Mouse (Mus musculus): Measurements from ENCODE around the gene Folr1.

The Folr1 gene

DNA sequence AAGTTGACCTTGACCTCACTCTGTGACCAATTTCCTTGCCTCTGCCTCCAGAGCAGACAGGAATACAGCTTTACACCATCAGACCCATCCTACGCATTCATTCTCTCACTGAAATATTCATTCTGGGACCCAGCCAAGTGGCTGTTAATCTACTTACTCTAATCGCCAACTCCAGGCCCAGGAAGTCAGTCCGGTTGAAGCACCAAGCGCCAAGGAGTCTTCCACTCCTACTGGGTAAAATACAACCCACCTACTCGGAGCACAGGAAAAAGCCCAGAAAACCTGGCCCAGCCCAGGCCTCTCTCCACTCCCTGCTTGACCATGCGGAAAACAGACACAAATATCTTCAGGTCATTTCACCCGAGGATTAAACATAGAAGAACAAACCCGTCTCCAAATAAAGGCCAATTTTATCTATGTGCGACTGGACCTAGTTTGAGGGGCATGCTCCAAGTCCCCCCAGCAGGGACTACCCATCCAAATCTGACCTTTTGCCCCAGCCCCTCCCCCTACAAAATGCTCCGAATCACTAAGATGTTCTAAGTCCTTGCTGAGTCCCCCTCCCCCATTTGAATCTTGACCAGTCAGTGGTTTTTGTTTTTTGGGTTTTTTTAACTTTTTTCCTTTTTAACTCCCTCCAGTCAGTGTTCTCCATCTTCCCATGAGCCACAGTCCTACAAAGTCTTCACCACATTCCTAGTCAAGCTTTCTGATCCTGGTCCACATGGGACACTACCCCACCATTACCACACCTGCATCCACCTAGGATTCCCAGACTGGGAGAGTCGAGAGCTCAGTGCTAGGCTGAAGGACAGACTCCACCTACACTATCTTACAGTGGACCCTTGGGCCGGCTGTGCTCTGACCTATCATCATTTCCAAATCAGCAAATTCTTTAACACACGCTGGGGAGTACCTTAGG, 2.1 kb downstream of the Folr1 start:
- DNase-seq (ENCODE audit: low read depth, low spot score): peak; percentile 87

DNA sequence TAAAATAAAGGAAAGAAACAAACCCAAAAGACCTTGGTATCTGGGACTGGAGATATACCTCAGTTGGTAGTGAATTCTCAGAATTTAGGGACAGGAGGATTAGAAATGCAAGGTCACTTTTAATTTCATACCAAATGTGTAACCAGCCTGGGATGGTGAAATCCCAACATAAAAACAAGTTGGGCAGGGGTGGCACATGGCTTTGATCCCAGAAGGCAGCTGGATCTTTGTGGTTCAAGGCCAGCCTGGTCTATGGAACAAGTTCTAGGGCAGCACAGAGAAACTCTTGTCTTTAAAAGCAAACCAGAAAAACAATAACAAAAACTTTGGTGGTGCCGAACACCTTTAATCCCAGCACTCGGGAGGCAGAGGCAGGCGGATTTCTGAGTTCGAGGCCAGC, 3.1 kb downstream of the Folr1 start:
- no peak for DNase-seq (ENCODE audit: low read depth, low spot score)

DNA sequence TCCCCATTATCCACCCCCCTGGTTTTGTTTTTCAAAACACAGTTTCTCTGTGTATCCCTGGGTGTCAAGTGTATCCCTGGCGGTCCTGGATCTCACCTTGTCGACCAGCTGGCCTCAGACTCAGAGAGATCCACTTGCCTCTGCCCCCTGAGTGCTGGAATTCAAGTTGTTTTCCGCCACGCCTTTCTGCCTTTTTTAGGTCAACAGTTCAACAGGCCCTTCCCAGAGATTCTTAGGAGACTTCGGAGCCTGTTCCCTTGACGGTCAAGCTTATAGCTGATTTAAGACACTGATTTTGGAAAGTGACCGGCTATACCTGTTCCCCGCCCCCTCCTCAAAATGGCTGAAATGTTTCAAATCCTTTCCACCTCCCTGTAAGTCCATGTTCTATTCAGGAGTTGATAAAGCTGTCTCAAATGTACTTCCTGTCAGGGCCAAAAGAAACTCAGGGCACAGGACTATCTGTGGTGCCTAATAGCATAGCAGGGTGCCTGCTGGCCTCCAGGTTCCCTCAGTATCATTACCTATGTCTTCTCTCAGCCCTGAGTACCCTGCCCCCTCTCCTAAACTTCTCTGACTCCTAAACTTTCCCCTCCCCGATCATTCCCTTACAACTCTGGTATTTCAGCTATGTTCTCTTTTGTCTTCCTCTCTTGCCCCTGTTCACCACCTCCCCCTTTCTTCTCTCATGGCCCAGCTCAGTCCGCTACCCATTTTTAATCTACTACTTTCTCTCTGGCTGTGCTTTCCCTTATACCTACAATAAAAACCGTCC, 3.9 kb downstream of the Folr1 start:
- peak; percentile 97 for DNase-seq (ENCODE audit: low read depth, low spot score)

DNA sequence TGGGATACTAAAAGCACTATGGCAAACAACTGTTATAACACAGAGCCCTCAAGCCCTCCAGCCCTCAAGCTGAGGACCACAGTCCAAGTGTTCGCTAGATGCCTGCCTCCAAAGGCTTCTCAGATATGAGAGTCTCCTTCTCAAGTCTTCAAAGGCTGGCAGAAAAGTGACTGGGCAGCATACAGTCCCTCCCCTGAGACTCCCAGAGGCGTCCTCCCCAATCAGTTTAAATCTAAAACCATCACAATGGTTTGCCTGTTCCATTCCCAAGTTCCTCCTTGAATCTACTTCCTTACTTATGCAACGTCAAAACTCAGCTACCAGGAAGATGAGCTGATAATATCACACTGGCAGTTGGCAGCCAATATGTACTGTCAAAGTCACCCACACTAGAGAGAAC, 7.2 kb downstream of the Folr1 start, which contains the start of gene Anapc15:
Gene Anapc15, plus strand, starts transcription at position 301 of the 400 bp plus-strand sequence.
- no peak for DNase-seq (ENCODE audit: low read depth, low spot score)

DNA sequence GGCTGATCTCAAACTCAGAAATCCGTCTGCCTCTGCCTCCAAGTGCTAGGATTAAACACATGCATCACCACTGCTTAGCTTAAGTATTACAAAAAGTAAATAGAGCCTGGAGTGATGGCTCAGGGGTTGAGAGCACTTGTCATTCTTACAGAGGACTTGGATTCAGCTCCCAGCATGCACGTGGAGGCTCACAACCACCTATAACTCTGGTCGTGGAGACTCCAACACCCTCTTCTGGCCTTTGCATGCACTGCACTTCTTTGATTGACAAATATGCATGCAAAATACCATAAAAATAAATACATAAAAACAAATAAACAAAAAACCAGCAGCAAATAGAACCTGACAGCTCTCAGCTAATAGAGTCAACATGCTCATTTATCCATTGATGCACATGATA, 8.3 kb downstream of the Folr1 start:
- peak; percentile 70 for DNase-seq (ENCODE audit: low read depth, low spot score)

DNA sequence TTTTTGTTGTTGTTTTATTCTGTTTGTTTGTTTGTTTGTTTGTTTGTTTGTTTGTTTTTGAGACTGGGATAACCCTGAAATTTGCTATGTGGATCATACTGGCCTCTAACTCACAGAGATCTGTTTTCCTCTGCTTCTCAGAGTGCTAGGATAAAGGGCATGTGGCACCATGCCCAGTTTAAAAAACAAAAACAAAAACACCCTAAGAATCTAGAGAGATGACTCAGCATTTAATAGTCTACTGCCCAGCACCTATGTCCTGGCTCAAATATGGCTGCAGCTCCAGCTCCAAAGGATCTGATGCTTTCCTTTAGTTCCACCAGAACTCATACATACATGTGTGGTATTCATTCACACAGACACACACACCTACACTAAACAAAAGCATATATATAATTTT, 9.6 kb downstream of the Folr1 start:
- no peak for DNase-seq (ENCODE audit: low read depth, low spot score)

DNA sequence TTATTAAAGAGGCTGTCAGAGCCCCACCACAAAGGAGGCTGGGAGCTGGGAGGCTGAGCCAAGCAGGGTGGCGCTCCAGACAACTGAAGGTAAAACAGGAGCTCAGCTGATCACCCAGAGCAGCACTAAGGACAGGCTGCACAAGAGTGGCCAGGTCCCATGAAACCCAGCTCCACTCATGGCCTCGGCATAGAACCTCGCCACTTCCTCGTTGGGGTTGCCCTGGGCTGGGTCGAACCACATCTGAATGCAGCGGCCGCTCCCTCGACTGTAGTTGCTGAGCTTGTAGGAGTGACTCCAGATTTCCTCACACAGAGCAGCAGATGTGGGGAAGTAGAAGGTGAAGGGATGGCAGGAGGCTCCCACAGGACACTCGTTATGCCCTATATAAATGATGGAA, 12.2 kb downstream of the Folr1 start:
- DNase-seq (ENCODE audit: low read depth, low spot score): no peak

DNA sequence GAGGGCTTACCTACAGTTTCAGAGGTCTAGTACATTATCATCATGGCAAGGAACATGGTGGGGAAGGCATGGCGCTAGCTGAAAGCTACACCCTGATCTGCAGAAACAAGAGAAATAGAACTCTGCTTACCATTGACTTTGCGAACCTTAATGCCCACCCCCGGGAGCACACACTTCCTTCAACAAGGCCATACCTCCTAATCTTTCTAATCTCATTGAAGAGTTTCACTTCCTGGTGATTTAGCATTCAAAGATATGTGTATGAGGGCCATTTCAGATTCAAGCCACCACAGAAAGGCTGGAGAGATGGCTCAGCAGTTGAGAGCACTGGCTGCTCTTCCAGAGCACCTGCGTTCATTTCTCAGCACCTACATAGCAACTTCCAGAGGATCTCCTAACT, 13.5 kb downstream of the Folr1 start, which contains the start of gene Folr2:
Gene Folr2, minus strand, starts transcription at position 101 of the 400 bp plus-strand sequence.
- no peak for DNase-seq (ENCODE audit: low read depth, low spot score)

DNA sequence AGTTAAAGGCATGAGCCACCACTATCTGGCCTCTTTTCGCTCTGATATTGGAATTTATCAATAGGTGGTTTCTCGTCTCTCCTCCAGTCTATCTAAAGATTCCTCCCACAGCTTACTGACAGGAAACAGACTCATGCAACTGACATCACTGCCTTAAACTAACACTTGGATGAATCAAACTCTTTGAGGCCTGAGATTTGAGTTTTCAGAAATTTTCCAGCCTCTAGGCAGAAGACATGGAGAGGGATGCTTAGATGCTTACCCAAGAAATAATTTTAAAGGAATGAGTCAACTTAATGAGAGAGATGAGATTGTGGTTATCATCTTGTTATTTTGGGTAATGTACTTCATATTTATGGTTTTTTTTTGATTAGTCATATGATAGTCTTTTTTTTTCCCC, 16.8 kb downstream of the Folr1 start:
- no peak for DNase-seq (ENCODE audit: low read depth, low spot score)

- no peak for DNase-seq (ENCODE audit: low read depth, low spot score)
Measured at GRCm38 (mm10) chr7:101852846-101853245, 17.7 kb downstream of the Folr1 start.

GRCm38 (mm10) chr7:101851689-101852088, 18.9 kb downstream of the Folr1 start:
- DNase-seq (ENCODE audit: low read depth, low spot score): no peak

- DNase-seq (ENCODE audit: low read depth, low spot score): peak; percentile 61
Measured at GRCm38 (mm10) chr7:101847934-101848333, 22.7 kb downstream of the Folr1 start.

- DNase-seq (ENCODE audit: low read depth, low spot score): no peak
Measured at GRCm38 (mm10) chr7:101844186-101844585, 26.4 kb downstream of the Folr1 start.

- peak; percentile 99 for DNase-seq (ENCODE audit: low read depth, low spot score)
Measured at GRCm38 (mm10) chr7:101837606-101838471, 32.7 kb downstream of the Folr1 start, which contains the start of gene Inppl1. Gene Inppl1 (minus strand): TSS chr7:101838229.

DNA sequence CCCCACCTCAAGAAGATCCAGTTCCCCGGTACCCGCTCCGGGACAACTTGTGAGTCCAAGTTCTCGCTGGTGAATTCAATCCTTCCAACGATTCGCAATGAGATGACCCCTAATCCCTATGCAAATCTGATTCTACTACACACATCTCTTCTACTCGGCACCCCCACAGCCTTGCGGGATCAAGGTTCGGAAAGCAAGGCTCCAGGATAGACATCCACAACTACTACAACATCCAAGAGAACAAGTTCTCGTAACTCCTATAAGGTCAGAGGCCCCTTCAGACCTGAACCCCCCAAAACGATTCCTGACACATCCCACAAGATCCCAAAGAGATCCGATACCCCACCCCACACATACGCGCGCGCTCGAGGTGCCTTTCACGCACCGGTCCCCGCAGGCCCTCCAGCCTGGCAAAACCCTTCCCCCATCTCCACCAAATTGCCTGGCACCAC, 33.4 kb downstream of the Folr1 start:
- DNase-seq (ENCODE audit: low read depth, low spot score): peak; percentile 46

DNA sequence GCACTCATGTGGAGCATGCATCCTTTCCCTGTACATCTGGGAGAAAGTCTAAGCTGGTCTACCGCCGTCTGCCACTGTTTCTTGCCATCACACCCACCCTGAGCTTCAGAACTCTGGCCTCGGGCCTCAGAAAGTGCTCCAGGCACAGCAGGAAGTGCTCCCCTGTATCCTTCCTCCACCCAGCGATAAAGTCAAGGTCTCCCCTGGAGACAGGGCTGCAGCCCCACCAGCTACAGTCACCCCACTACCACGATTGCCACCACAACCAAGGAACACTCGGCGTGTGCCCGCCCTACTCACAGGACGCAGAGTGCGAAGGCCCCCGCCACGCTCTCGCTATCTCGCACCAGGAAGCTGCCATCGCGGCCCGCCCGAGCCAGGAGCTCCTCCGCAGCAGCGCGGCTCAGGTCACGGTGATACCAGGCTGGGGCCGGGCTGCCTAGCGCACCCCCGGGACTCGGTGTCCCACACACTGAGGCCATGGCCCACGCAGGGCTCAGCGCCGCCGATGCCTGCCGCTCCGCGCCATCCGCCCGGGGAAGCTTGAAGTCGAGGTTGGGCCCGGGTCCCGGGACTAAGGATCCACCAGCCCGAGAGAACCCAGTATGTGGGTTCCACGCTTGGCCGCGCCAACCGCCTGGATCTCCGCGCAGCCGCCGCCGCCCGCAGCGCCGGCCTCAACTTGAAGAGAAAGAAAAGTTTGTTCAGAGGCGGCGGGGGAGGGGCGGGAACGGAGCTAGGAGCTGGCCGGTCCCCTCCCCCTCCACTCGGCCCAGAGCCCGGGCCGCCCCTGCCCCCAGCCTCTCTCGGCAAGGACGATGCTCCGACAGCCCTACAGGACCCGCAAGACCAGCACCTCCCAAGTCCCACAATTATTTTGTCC, 34.1 kb downstream of the Folr1 start:
- DNase-seq (ENCODE audit: low read depth, low spot score): peak; percentile 74

GRCm38 (mm10) chr7:101835457-101836109, 35.0 kb downstream of the Folr1 start:
- DNase-seq (ENCODE audit: low read depth, low spot score): no peak

GRCm38 (mm10) chr7:101834903-101835302, 35.7 kb downstream of the Folr1 start:
- DNase-seq (ENCODE audit: low read depth, low spot score): no peak

- DNase-seq (ENCODE audit: low read depth, low spot score): no peak
Measured at GRCm38 (mm10) chr7:101833916-101834584, 36.5 kb downstream of the Folr1 start.
